Mouse (Mus musculus): ENCODE measurements at regions not wholly inside any gene's neighbourhood (a gene's known extent, or its start where the extent isn't known, plus 50 kb on each side); places are given as distances from the start of the nearest gene placed in this dataset.

DNA sequence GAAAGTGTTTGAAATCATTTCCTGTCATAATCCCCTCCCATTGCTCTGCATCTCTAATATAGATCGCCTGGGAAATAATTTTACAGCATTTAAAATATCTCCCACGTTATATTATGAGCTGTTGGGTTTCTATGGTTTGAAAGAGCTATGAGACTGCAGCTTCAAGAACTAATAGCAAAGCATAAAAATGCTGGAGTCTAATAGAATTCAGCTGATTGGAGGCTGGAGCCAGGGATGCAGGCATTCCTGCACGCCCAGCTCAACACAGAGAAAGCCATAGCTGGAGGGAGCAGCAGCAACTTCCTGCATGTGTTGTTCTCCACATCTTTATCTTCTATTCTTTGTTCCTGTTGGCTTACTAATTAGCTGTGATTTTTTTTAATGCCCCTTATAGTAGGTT lies 348.8 kb downstream of the Adgrl2 start:
- TF ChIP-seq POLR2A (IDR thresholded peaks at IDR 0.05; ENCODE audit: borderline replicate concordance, low read depth, low read length) (no peak), CTCF (IDR thresholded peaks at IDR 0.05; ENCODE audit: low read depth, low read length) (no peak)
